Mouse (Mus musculus) myocyte (in vitro differentiated cells): ENCODE results near the gene Gstp1. TPM values are rescaled to one million over a fixed set of nuclear protein-coding genes. Genes with fewer than 3 reads are reported as not detected.
"Not testable (repeated sequence)": the region's sequence is repeated elsewhere in the genome, so short reads cannot be mapped to it uniquely, and the experiment has no call there.

Experiments used
- H3K27me3 ChIP-seq: one replicate; pipeline ENCODE4 v1.6.1; 2011; ENCODE audit not compliant: control insufficient read depth, insufficient read depth, insufficient read length
- H3K36me3 ChIP-seq: one replicate; pipeline ENCODE4 v1.6.1; 2011; ENCODE audit not compliant: control insufficient read depth, insufficient read depth
- H3K4me2 ChIP-seq: one replicate; pipeline ENCODE4 v1.6.1; 2011; ENCODE audit warnings: low read depth, control low read depth
- H3K4me3 ChIP-seq: one replicate; pipeline ENCODE4 v1.5.1; 2011; ENCODE audit warnings: mild to moderate bottlenecking, control low read depth, moderate library complexity
- H3K79me2 ChIP-seq: one replicate; pipeline ENCODE4 v1.6.1; 2011; ENCODE audit not compliant: control insufficient read depth, insufficient read depth
- H3ac ChIP-seq: one replicate; pipeline ENCODE4 v1.6.1; 2011; ENCODE audit not compliant: control insufficient read depth, insufficient read length
- CEBPB ChIP-seq: IDR thresholded peaks from 2 replicates; pipeline ENCODE4 v1.6.1; 2011; ENCODE audit warnings: mild to moderate bottlenecking, moderate library complexity; ENCODE audit not compliant: poor library complexity, insufficient read depth, severe bottlenecking
- E2F4 ChIP-seq: IDR thresholded peaks from one replicate; pipeline ENCODE4 v1.6.1; 2011; ENCODE audit warnings: mild to moderate bottlenecking, control low read depth, moderate library complexity; ENCODE audit not compliant: insufficient read depth
- MAX ChIP-seq: IDR thresholded peaks from one replicate; pipeline ENCODE4 v1.6.1; 2011; ENCODE audit warnings: low read depth, mild to moderate bottlenecking, control low read depth
- MYOD1 ChIP-seq, 3 experiments: IDR thresholded peaks; one replicate each; pipeline ENCODE4 v1.6.1; 2011; ENCODE audit warnings: control low read depth in 2 of 3, low read depth in 2 of 3, mild to moderate bottlenecking in 2 of 3, moderate library complexity in 1 of 3; ENCODE audit not compliant: insufficient read length in 2 of 3, control insufficient read depth in 1 of 3
- MYOG ChIP-seq, 3 experiments: IDR thresholded peaks; one replicate each; pipeline ENCODE4 v1.6.1; 2011; ENCODE audit warnings: control low read depth in 2 of 3, low read depth in 2 of 3, mild to moderate bottlenecking in 2 of 3; ENCODE audit not compliant: insufficient read length in 2 of 3, control insufficient read depth in 1 of 3, insufficient read depth in 1 of 3
- POLR2A ChIP-seq: IDR thresholded peaks from one replicate; pipeline ENCODE4 v1.6.1; 2011; ENCODE audit warnings: low read depth, mild to moderate bottlenecking, control low read depth, moderate library complexity; ENCODE audit not compliant: insufficient read length
- POLR2AphosphoS2 ChIP-seq: IDR thresholded peaks from one replicate; pipeline ENCODE4 v1.6.1; 2011; ENCODE audit warnings: low read depth, control low read depth; ENCODE audit not compliant: insufficient read length
- REST ChIP-seq: IDR thresholded peaks from one replicate; pipeline ENCODE4 v1.6.1; 2011; ENCODE audit warnings: mild to moderate bottlenecking, control low read depth, moderate library complexity; ENCODE audit not compliant: insufficient read depth, insufficient read length
- SRF ChIP-seq: IDR thresholded peaks from one replicate; pipeline ENCODE4 v1.6.1; 2011; ENCODE audit warnings: low read depth; ENCODE audit not compliant: control insufficient read depth, insufficient read length
- TCF12 ChIP-seq: IDR thresholded peaks from one replicate; pipeline ENCODE4 v1.6.1; 2011; ENCODE audit warnings: mild to moderate bottlenecking, control low read depth; ENCODE audit not compliant: poor library complexity, insufficient read depth, severe bottlenecking
- TCF3 ChIP-seq: IDR thresholded peaks from one replicate; pipeline ENCODE4 v1.6.1; 2011; ENCODE audit warnings: low read depth, control low read depth; ENCODE audit not compliant: insufficient read length
- USF1 ChIP-seq: IDR thresholded peaks from one replicate; pipeline ENCODE4 v1.6.1; 2011; ENCODE audit warnings: low read depth, mild to moderate bottlenecking, control low read depth, moderate library complexity
- polyA plus RNA-seq: library from polyadenylated mRNA; unstranded; fragments of >200 nt; fragmentation: generic; extraction: Trizol; gene quantifications from one replicate; pipeline ENCODE4 v1.2.1, GENCODE M21; 2012; ENCODE audit warnings: missing spikeins

Gene Gstp1
- polyA plus RNA-seq, 1 experiment: 768 TPM

GRCm38 (mm10) chr19:4066877-4067276 is 29.1 kb upstream of the Gstp1 start:
- H3K4me3 ChIP-seq: no peak overlapping the region
- TF ChIP-seq MYOD1 (IDR thresholded peaks at IDR 0.05; ENCODE audit: control insufficient read depth in 1 of 3, insufficient read length in 2 of 3, low read depth in 2 of 3): no peak
- TF ChIP-seq MYOG (IDR thresholded peaks at IDR 0.05; ENCODE audit: control insufficient read depth in 1 of 3, insufficient read depth in 1 of 3, insufficient read length in 2 of 3, low read depth in 2 of 3): no peak
- no peak for TF ChIP-seq POLR2A
- TF ChIP-seq E2F4: no peak
- no peak for TF ChIP-seq REST
- TF ChIP-seq SRF: no peak
- TF ChIP-seq USF1: no peak
- TF ChIP-seq TCF12: no peak
- no peak for TF ChIP-seq MAX
- TF ChIP-seq POLR2AphosphoS2: no peak
- TF ChIP-seq TCF3: no peak
- TF ChIP-seq CEBPB: no peak
- H3K4me2 ChIP-seq: no peak overlapping the region
- H3K27me3 ChIP-seq: no peaks in the 10 kb centered on the region
- H3K36me3 ChIP-seq: no peaks in the 10 kb centered on the region
- H3ac ChIP-seq: no peak overlapping the region
- no peaks in the 10 kb centered on the region for H3K79me2 ChIP-seq

- Histone ChIP-seq H3K27me3 (no peaks in the 10 kb centered on the region), H3ac (no peak overlapping the region), H3K4me2 (no peak overlapping the region), H3K36me3 (no peaks in the 10 kb centered on the region), H3K4me3 (no peak overlapping the region), H3K79me2 (no peaks in the 10 kb centered on the region)
- no peak for TF ChIP-seq POLR2AphosphoS2
- TF ChIP-seq CEBPB: no peak
- no peak for TF ChIP-seq E2F4
- TF ChIP-seq POLR2A: no peak
- no peak for TF ChIP-seq REST
- TF ChIP-seq MYOG (IDR thresholded peaks at IDR 0.05; ENCODE audit: control insufficient read depth in 1 of 3, insufficient read depth in 1 of 3, insufficient read length in 2 of 3, low read depth in 2 of 3): no peak
- no peak for TF ChIP-seq TCF3
- TF ChIP-seq SRF: no peak
- TF ChIP-seq MAX: no peak
- no peak for TF ChIP-seq TCF12
- no peak for TF ChIP-seq MYOD1 (IDR thresholded peaks at IDR 0.05; ENCODE audit: control insufficient read depth in 1 of 3, insufficient read length in 2 of 3, low read depth in 2 of 3)
- no peak for TF ChIP-seq USF1
Observed at GRCm38 (mm10) chr19:4066280-4066679, 28.5 kb upstream of the Gstp1 start.

- not testable (repeated sequence) for H3K4me2 ChIP-seq, H3ac ChIP-seq, H3K79me2 ChIP-seq, H3K27me3 ChIP-seq, H3K36me3 ChIP-seq
- H3K4me3 ChIP-seq: peak overlapping the region; percentile 14
Observed at GRCm38 (mm10) chr19:4064501-4064900, 26.7 kb upstream of the Gstp1 start.

- not testable (repeated sequence) for H3K4me3 ChIP-seq, H3K36me3 ChIP-seq, H3K27me3 ChIP-seq, H3ac ChIP-seq, H3K79me2 ChIP-seq
- H3K4me2 ChIP-seq: peak overlapping the region; percentile 75
Observed at GRCm38 (mm10) chr19:4063357-4063756, 25.6 kb upstream of the Gstp1 start.

DNA sequence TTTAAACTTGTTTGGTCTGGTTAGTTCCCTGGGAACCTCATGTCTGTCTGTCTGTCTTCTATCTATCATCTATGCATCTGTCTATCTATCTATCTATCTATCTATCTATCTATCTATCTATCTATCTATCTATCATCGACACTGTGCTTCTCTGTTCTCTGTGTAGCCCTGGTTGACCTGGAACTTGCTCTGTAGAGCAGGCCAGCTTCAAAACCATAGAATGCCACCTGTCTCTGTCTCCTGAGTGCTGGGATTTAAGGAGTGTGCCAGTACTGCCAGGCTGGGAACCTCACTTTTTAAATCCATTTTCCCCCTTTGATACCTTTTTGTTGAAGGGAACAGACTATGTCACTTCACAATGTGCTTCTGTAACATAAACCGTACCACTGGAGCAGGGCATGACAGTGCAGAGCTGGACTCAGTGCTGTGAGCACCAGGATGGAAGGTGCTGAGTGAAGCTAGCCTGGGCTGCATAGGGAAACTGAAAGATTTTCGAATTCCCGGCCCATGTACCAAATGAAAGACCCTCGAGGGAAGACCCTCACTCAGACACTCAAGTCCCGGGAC is 23.2 kb upstream of the Gstp1 start:
- Histone ChIP-seq H3K79me2 (no peaks in the 10 kb centered on the region), H3K4me3 (no peak overlapping the region), H3K27me3 (no peaks in the 10 kb centered on the region), H3K36me3 (no peaks in the 10 kb centered on the region), H3ac (no peak overlapping the region), H3K4me2 (no peak overlapping the region)
- no peak for TF ChIP-seq MAX
- TF ChIP-seq E2F4: no peak
- TF ChIP-seq POLR2AphosphoS2: peak; percentile 31
- no peak for TF ChIP-seq MYOG (IDR thresholded peaks at IDR 0.05; ENCODE audit: control insufficient read depth in 1 of 3, insufficient read depth in 1 of 3, insufficient read length in 2 of 3, low read depth in 2 of 3)
- TF ChIP-seq USF1: no peak

- not testable (repeated sequence) for H3K4me2 ChIP-seq, H3K79me2 ChIP-seq, H3ac ChIP-seq, H3K36me3 ChIP-seq, H3K27me3 ChIP-seq, H3K4me3 ChIP-seq
Observed at GRCm38 (mm10) chr19:4060044-4060898, 22.5 kb upstream of the Gstp1 start.
